Mouse (Mus musculus): ENCODE data around the gene Trpv2. TPM values are rescaled to one million over a fixed set of nuclear protein-coding genes. Genes with fewer than 3 reads are reported as not detected.
A peak's percentile ranks its signal among the peaks of the same experiment; 100 is the strongest.

The Trpv2 gene
- polyA plus RNA-seq, 1 experiment from 2014 or later, result 5.5 TPM

GRCm38 (mm10) chr11:62621586-62622283 is 47.4 kb downstream of the Trpv2 start:
- no peaks in the 10 kb centered on the region for H3K9me3 ChIP-seq
- no peaks in the 10 kb centered on the region for H3K27me3 ChIP-seq
- no peak overlapping the region for H3K4me3 ChIP-seq
- no peak for ATAC-seq (ENCODE audit: borderline replicate concordance, extremely low read depth, low FRiP score, low TSS enrichment)
- no peak overlapping the region for H3K27ac ChIP-seq
- H3K4me1 ChIP-seq, result peaks cover 22% of the 10 kb centered on the region
- H3K9ac ChIP-seq, result no peak overlapping the region
- no peak overlapping the region for H3K4me2 ChIP-seq
- peaks cover 15% of the 10 kb centered on the region; the same call in 1 of the 2 replicates for H3K36me3 ChIP-seq
- WGBS, result 82% methylated on average over 4 of the region's 4 CpGs

GRCm38 (mm10) chr11:62622850-62623249 is 48.6 kb downstream of the Trpv2 start:
- peaks cover 22% of the 10 kb centered on the region for H3K4me1 ChIP-seq
- H3K9ac ChIP-seq, result no peak overlapping the region
- no peak for ATAC-seq (ENCODE audit: borderline replicate concordance, extremely low read depth, low FRiP score, low TSS enrichment)
- WGBS, result 57% methylated on average over 4 of the region's 4 CpGs
- H3K4me3 ChIP-seq, result no peak overlapping the region
- no peaks in the 10 kb centered on the region for H3K27me3 ChIP-seq
- H3K36me3 ChIP-seq, result peaks cover 15% of the 10 kb centered on the region; the same call in 1 of the 2 replicates
- no peak overlapping the region for H3K27ac ChIP-seq
- H3K9me3 ChIP-seq, result no peaks in the 10 kb centered on the region
- H3K4me2 ChIP-seq, result no peak overlapping the region

- Histone ChIP-seq H3K27me3 (no peaks in the 10 kb centered on the region), H3K27ac (peak overlapping the region; percentile 44; the same call in 1 of the 2 replicates), H3K36me3 (peaks cover 4% of the 10 kb centered on the region; the same call in 1 of the 2 replicates), H3K9ac (no peak overlapping the region), H3K4me1 (peaks cover 39% of the 10 kb centered on the region), H3K4me3 (no peak overlapping the region), H3K9me3 (no peaks in the 10 kb centered on the region), H3K4me2 (no peak overlapping the region)
- ATAC-seq (ENCODE audit: borderline replicate concordance, extremely low read depth, low FRiP score, low TSS enrichment), result peak; percentile 71
- 45% methylated on average over 10 of the region's 10 CpGs for WGBS
These were observed 50.3 kb downstream of the Trpv2 start for GRCm38 (mm10) chr11:62624341-62625291.

DNA sequence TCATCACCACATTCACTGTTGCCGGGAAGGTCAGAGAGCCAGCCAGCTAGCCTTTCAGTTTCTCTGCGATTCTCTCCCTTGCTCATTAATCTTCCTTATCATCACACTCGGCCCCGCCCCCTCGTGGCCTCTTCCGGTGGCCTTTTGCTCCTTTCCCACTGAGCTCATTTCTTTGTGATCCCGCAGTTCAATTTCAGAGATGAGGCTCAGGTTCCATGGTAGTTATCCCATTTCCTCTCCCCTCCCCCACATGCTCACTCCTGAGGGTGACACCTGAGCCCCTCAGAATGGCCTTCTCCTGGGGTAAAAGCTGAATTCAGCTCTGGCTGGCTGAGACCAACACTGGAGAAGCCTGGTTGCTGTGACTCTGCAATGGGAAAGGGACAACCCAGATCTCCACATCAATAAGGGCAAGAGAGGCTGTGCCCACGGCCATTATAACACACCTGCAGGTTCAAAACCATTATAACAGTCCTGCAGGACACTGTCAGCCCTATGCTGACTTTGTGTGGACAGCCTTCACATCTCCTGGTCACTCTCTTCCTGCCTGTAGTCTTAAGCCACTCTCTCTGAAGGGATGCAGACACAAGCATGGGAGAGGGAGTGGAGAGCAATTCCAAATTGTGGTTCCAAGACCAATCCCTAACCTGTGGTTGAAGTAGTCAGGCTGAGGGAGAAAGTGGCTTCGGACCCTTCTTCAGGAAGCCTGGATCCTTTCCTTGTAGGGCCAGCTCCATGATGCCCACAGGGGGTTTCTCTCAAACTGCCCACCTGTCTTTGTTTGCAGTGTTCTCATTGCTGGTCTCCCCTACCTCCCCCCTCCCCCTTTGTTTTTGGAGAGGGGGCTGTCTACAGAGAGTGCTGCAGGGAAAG is 55.3 kb downstream of the Trpv2 start:
- Histone ChIP-seq H3K4me3 (no peak overlapping the region), H3K9me3 (no peaks in the 10 kb centered on the region), H3K4me1 (peaks cover 47% of the 10 kb centered on the region), H3K4me2 (no peak overlapping the region), H3K36me3 (no peaks in the 10 kb centered on the region), H3K9ac (no peak overlapping the region), H3K27me3 (no peaks in the 10 kb centered on the region), H3K27ac (0 out of 2 replicates have a peak overlapping the region, but pooled peaks have one; percentile 18)
- no peak for ATAC-seq (ENCODE audit: borderline replicate concordance, extremely low read depth, low FRiP score, low TSS enrichment)
- WGBS, result 7% methylated on average over 9 of the region's 9 CpGs

GRCm38 (mm10) chr11:62630225-62630821 is 56.0 kb downstream of the Trpv2 start:
- Histone ChIP-seq H3K4me3 (no peak overlapping the region), H3K9ac (no peak overlapping the region), H3K27me3 (no peaks in the 10 kb centered on the region), H3K27ac (0 out of 2 replicates have a peak overlapping the region, but pooled peaks have one; percentile 18), H3K4me2 (peak overlapping the region; percentile 1; the same call in 1 of the 2 replicates), H3K9me3 (no peaks in the 10 kb centered on the region), H3K36me3 (no peaks in the 10 kb centered on the region), H3K4me1 (peaks cover 40% of the 10 kb centered on the region)
- WGBS, result 3% methylated on average over 11 of the region's 11 CpGs
- ATAC-seq (ENCODE audit: borderline replicate concordance, extremely low read depth, low FRiP score, low TSS enrichment), result no peak

- no peak for ATAC-seq (ENCODE audit: borderline replicate concordance, extremely low read depth, low FRiP score, low TSS enrichment)
- Histone ChIP-seq H3K36me3 (no peaks in the 10 kb centered on the region), H3K4me1 (peaks cover 40% of the 10 kb centered on the region), H3K27ac (no peak overlapping the region), H3K9me3 (no peaks in the 10 kb centered on the region), H3K4me3 (no peak overlapping the region), H3K27me3 (no peaks in the 10 kb centered on the region), H3K4me2 (no peak overlapping the region), H3K9ac (no peak overlapping the region)
- WGBS, result 63% methylated on average over 4 of the region's 4 CpGs
These were observed 56.9 kb downstream of the Trpv2 start for GRCm38 (mm10) chr11:62631138-62631537.

GRCm38 (mm10) chr11:62635406-62635805 is 61.1 kb downstream of the Trpv2 start:
- H3K4me1 ChIP-seq, result peaks cover 29% of the 10 kb centered on the region
- no peak overlapping the region for H3K9ac ChIP-seq
- no peak overlapping the region for H3K4me2 ChIP-seq
- ATAC-seq (ENCODE audit: borderline replicate concordance, extremely low read depth, low FRiP score, low TSS enrichment), result no peak
- no peaks in the 10 kb centered on the region for H3K36me3 ChIP-seq
- H3K9me3 ChIP-seq, result no peaks in the 10 kb centered on the region
- H3K27ac ChIP-seq, result no peak overlapping the region
- H3K27me3 ChIP-seq, result no peaks in the 10 kb centered on the region
- no peak overlapping the region for H3K4me3 ChIP-seq
- 57% methylated on average over 3 of the region's 3 CpGs for WGBS

DNA sequence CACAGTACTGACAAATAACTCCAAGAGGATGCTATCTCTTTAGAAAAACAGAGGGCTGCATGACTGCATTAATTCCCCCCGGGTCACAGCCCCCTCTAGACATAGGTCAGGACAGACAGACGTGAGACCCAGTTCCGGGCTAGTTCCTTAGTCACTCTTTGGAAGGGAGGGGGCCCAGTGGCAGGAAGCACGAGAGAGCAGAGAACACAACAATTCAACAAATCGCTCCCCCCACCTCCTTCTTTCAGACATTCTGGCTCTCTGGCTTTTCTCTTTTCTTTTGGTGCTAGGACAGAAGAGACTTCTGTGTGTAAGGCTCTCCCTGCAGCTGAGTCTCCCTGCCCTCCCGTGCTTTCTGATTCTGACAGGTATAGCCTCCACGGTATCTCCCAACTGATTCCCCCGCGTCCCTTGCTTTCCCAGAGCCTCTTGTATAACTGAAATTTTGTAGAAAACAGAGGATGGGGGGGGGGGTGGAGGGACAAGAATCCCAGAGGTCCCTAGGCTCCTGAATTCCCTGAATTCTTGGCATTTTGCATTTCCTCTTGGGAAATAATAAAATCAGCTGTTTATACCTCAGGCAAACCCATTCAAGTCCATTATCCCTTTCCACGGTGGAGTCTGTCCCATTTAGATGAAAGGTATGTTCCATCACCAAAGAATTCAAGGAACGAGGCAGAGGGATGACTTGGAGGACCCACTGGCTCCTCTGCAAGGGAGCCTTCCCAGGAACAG is 62.0 kb downstream of the Trpv2 start:
- no peaks in the 10 kb centered on the region for H3K27me3 ChIP-seq
- 56% methylated on average over 11 of the region's 11 CpGs for WGBS
- no peaks in the 10 kb centered on the region for H3K36me3 ChIP-seq
- peaks cover 21% of the 10 kb centered on the region for H3K4me1 ChIP-seq
- H3K9ac ChIP-seq, result no peak overlapping the region
- no peak for ATAC-seq (ENCODE audit: borderline replicate concordance, extremely low read depth, low FRiP score, low TSS enrichment)
- no peaks in the 10 kb centered on the region for H3K9me3 ChIP-seq
- no peak overlapping the region for H3K4me2 ChIP-seq
- H3K27ac ChIP-seq, result peak overlapping the region; percentile 44; the same call in 1 of the 2 replicates
- no peak overlapping the region for H3K4me3 ChIP-seq

GRCm38 (mm10) chr11:62636840-62637221 is 62.5 kb downstream of the Trpv2 start:
- no peak overlapping the region for H3K9ac ChIP-seq
- peaks cover 26% of the 10 kb centered on the region for H3K4me1 ChIP-seq
- WGBS, result 62% methylated on average over 3 of the region's 3 CpGs
- no peak overlapping the region for H3K27ac ChIP-seq
- no peaks in the 10 kb centered on the region for H3K36me3 ChIP-seq
- H3K9me3 ChIP-seq, result no peaks in the 10 kb centered on the region
- ATAC-seq (ENCODE audit: borderline replicate concordance, extremely low read depth, low FRiP score, low TSS enrichment), result peak; percentile 67; the same call in 1 of the 2 replicates
- no peaks in the 10 kb centered on the region for H3K27me3 ChIP-seq
- H3K4me2 ChIP-seq, result no peak overlapping the region
- H3K4me3 ChIP-seq, result no peak overlapping the region

GRCm38 (mm10) chr11:62637401-62637800 is 63.1 kb downstream of the Trpv2 start:
- no peak overlapping the region for H3K9ac ChIP-seq
- 85% methylated on average over 5 of the region's 5 CpGs for WGBS
- H3K4me2 ChIP-seq, result no peak overlapping the region
- no peaks in the 10 kb centered on the region for H3K36me3 ChIP-seq
- H3K9me3 ChIP-seq, result no peaks in the 10 kb centered on the region
- no peaks in the 10 kb centered on the region for H3K27me3 ChIP-seq
- no peak overlapping the region for H3K27ac ChIP-seq
- ATAC-seq (ENCODE audit: borderline replicate concordance, extremely low read depth, low FRiP score, low TSS enrichment), result no peak
- no peak overlapping the region for H3K4me3 ChIP-seq
- H3K4me1 ChIP-seq, result peaks cover 32% of the 10 kb centered on the region

All from lung, embryonic 15.5 days (tissue).